Mouse (Mus musculus) stomach, embryonic 15.5 days (tissue): ENCODE results near the gene Gm17087. TPM values are rescaled to one million over a fixed set of nuclear protein-coding genes. Genes with fewer than 3 reads are reported as not detected.

Experiments used
- ATAC-seq: fragments of 200-750 bp; cut with Nextera tagmentation; 2 replicates; pipeline ENCODE4 v1.8.0; 2017; ENCODE audit warnings: low read depth, moderate number of reproducible peaks, moderate TSS enrichment; ENCODE audit not compliant: insufficient read depth, low FRiP score
- H3K27ac ChIP-seq: fragments of 300-500 bp; sonication (generic); 2 replicates; pipeline ENCODE4 v1.5.1; 2015; ENCODE audit warnings: mild to moderate bottlenecking, inconsistent platforms
- H3K27me3 ChIP-seq: fragments of 300-500 bp; sonication (generic); replicated peaks from 2 replicates; pipeline ENCODE4 v1.6.1; 2015; ENCODE audit warnings: inconsistent platforms
- H3K36me3 ChIP-seq: fragments of 300-500 bp; sonication (generic); 2 replicates; pipeline ENCODE4 v1.6.1; 2015; ENCODE audit warnings: inconsistent platforms
- H3K4me1 ChIP-seq: fragments of 300-500 bp; sonication (generic); 2 replicates; pipeline ENCODE4 v1.6.1; 2015; ENCODE audit warnings: inconsistent platforms
- H3K4me2 ChIP-seq: fragments of 300-500 bp; sonication (generic); 2 replicates; pipeline ENCODE4 v1.6.1; 2015; ENCODE audit warnings: mild to moderate bottlenecking, inconsistent platforms
- H3K4me3 ChIP-seq: fragments of 300-500 bp; sonication (generic); replicated peaks from 2 replicates; pipeline ENCODE4 v1.5.1; 2015; ENCODE audit warnings: inconsistent platforms
- H3K9ac ChIP-seq: fragments of 300-500 bp; sonication (generic); 2 replicates; pipeline ENCODE4 v1.6.1; 2015; ENCODE audit warnings: inconsistent platforms
- H3K9me3 ChIP-seq: fragments of 300-500 bp; sonication (generic); 2 replicates; pipeline ENCODE4 v1.6.1; 2016; ENCODE audit warnings: inconsistent platforms
- WGBS: fragments of 180-500 bp; shearing (Covaris S2); methylation state at CpG from one replicate; pipeline ENCODE4 v1.1.7; 2015; 5-methylcytosine and 5-hydroxymethylcytosine counted together
- polyA plus RNA-seq: library from polyadenylated mRNA; unstranded; fragments of >200 nt; fragmentation: Nextera tagmentation; extraction: Ambion mirVana; gene quantifications from 2 replicates; pipeline ENCODE4 v1.2.1, GENCODE M21; 2015

The Gm17087 gene
- polyA plus RNA-seq, 1 experiment from 2014 or later, result 0.36 TPM

- H3K4me3 ChIP-seq, result no peak overlapping the region
- H3K36me3 ChIP-seq, result no peaks in the 10 kb centered on the region
- 54% methylated on average over 1 of the region's 1 CpGs for WGBS
- no peaks in the 10 kb centered on the region for H3K4me1 ChIP-seq
- H3K27ac ChIP-seq, result no peak overlapping the region
- no peak overlapping the region for H3K9ac ChIP-seq
- no peaks in the 10 kb centered on the region for H3K9me3 ChIP-seq
- ATAC-seq, result no peak
- H3K4me2 ChIP-seq, result no peak overlapping the region
- H3K27me3 ChIP-seq, result no peaks in the 10 kb centered on the region
Measured at GRCm38 (mm10) chr17:8562886-8563280, 3.9 kb downstream of the Gm17087 start.

- Histone ChIP-seq H3K9me3 (no peaks in the 10 kb centered on the region), H3K9ac (no peak overlapping the region), H3K4me3 (no peak overlapping the region), H3K4me1 (no peaks in the 10 kb centered on the region), H3K27me3 (no peaks in the 10 kb centered on the region), H3K4me2 (no peak overlapping the region), H3K27ac (no peak overlapping the region), H3K36me3 (no peaks in the 10 kb centered on the region)
- ATAC-seq, result no peak
- 77% methylated on average over 14 of the region's 14 CpGs for WGBS
Measured at GRCm38 (mm10) chr17:8562101-8562885, 4.5 kb downstream of the Gm17087 start.

- Histone ChIP-seq H3K27me3 (no peaks in the 10 kb centered on the region), H3K4me2 (no peak overlapping the region), H3K36me3 (no peaks in the 10 kb centered on the region), H3K4me3 (no peak overlapping the region), H3K4me1 (no peaks in the 10 kb centered on the region), H3K9me3 (no peaks in the 10 kb centered on the region), H3K9ac (no peak overlapping the region), H3K27ac (no peak overlapping the region)
- 77% methylated on average over 8 of the region's 8 CpGs for WGBS
- no peak for ATAC-seq
Measured at GRCm38 (mm10) chr17:8557926-8558325, 8.8 kb downstream of the Gm17087 start.

- Histone ChIP-seq H3K4me2 (no peak overlapping the region), H3K27ac (no peak overlapping the region), H3K4me3 (no peak overlapping the region), H3K9ac (no peak overlapping the region), H3K36me3 (no peaks in the 10 kb centered on the region), H3K9me3 (no peaks in the 10 kb centered on the region), H3K27me3 (peaks cover 4% of the 10 kb centered on the region; the same call in 1 of the 2 replicates), H3K4me1 (no peaks in the 10 kb centered on the region)
- WGBS, result 74% methylated on average over 6 of the region's 6 CpGs
- ATAC-seq, result no peak
Measured at GRCm38 (mm10) chr17:8556223-8556622, 10.5 kb downstream of the Gm17087 start.

GRCm38 (mm10) chr17:8555785-8556184 lies 11.0 kb downstream of the Gm17087 start:
- H3K4me3 ChIP-seq, result no peak overlapping the region
- WGBS, result 73% methylated on average over 9 of the region's 9 CpGs

GRCm38 (mm10) chr17:8554219-8554618 lies 12.5 kb downstream of the Gm17087 start:
- ATAC-seq, result no peak
- H3K36me3 ChIP-seq, result no peaks in the 10 kb centered on the region
- H3K27me3 ChIP-seq, result peaks cover 4% of the 10 kb centered on the region; the same call in 1 of the 2 replicates
- no peak overlapping the region for H3K27ac ChIP-seq
- no peak overlapping the region for H3K4me3 ChIP-seq
- WGBS, result 80% methylated on average over 6 of the region's 6 CpGs
- H3K9ac ChIP-seq, result no peak overlapping the region
- no peaks in the 10 kb centered on the region for H3K4me1 ChIP-seq
- no peaks in the 10 kb centered on the region for H3K9me3 ChIP-seq
- no peak overlapping the region for H3K4me2 ChIP-seq

More at GRCm38 (mm10) chr17:8555785-8556184, 11.0 kb downstream of the Gm17087 start:
- Histone ChIP-seq H3K27me3 (peaks cover 4% of the 10 kb centered on the region; the same call in 1 of the 2 replicates), H3K9me3 (no peaks in the 10 kb centered on the region), H3K4me2 (no peak overlapping the region), H3K9ac (no peak overlapping the region), H3K4me1 (no peaks in the 10 kb centered on the region), H3K27ac (no peak overlapping the region), H3K36me3 (no peaks in the 10 kb centered on the region)
- ATAC-seq, result no peak

GRCm38 (mm10) chr17:8553601-8554000 lies 13.1 kb downstream of the Gm17087 start:
- Histone ChIP-seq H3K9me3 (no peaks in the 10 kb centered on the region), H3K4me3 (no peak overlapping the region), H3K9ac (no peak overlapping the region), H3K4me1 (no peaks in the 10 kb centered on the region), H3K36me3 (no peaks in the 10 kb centered on the region), H3K4me2 (no peak overlapping the region), H3K27ac (no peak overlapping the region), H3K27me3 (peaks cover 4% of the 10 kb centered on the region; the same call in 1 of the 2 replicates)
- 67% methylated on average over 3 of the region's 3 CpGs for WGBS
- ATAC-seq, result no peak

GRCm38 (mm10) chr17:8552346-8553035 lies 14.3 kb downstream of the Gm17087 start:
- Histone ChIP-seq H3K9me3 (no peaks in the 10 kb centered on the region), H3K9ac (no peak overlapping the region), H3K4me2 (no peak overlapping the region), H3K4me3 (no peak overlapping the region), H3K4me1 (no peaks in the 10 kb centered on the region), H3K27ac (no peak overlapping the region), H3K36me3 (no peaks in the 10 kb centered on the region), H3K27me3 (peaks cover 4% of the 10 kb centered on the region; the same call in 1 of the 2 replicates)
- WGBS, result 74% methylated on average over 8 of the region's 8 CpGs
- no peak for ATAC-seq

- 59% methylated on average over 3 of the region's 3 CpGs for WGBS
- no peaks in the 10 kb centered on the region for H3K9me3 ChIP-seq
- no peak for ATAC-seq
- H3K4me1 ChIP-seq, result no peaks in the 10 kb centered on the region
- H3K27me3 ChIP-seq, result peaks cover 4% of the 10 kb centered on the region; the same call in 1 of the 2 replicates
- no peaks in the 10 kb centered on the region for H3K36me3 ChIP-seq
- H3K27ac ChIP-seq, result no peak overlapping the region
- H3K9ac ChIP-seq, result no peak overlapping the region
- H3K4me2 ChIP-seq, result no peak overlapping the region
- H3K4me3 ChIP-seq, result no peak overlapping the region
Measured at GRCm38 (mm10) chr17:8551641-8552040, 15.1 kb downstream of the Gm17087 start.

- H3K4me2 ChIP-seq, result no peak overlapping the region
- WGBS, result 78% methylated on average over 4 of the region's 4 CpGs
- ATAC-seq, result no peak
- H3K4me1 ChIP-seq, result no peaks in the 10 kb centered on the region
- no peaks in the 10 kb centered on the region for H3K36me3 ChIP-seq
- H3K9ac ChIP-seq, result no peak overlapping the region
- H3K4me3 ChIP-seq, result no peak overlapping the region
- no peak overlapping the region for H3K27ac ChIP-seq
- peaks cover 4% of the 10 kb centered on the region; the same call in 1 of the 2 replicates for H3K27me3 ChIP-seq
- H3K9me3 ChIP-seq, result no peaks in the 10 kb centered on the region
Measured at GRCm38 (mm10) chr17:8548733-8549132, 18.0 kb downstream of the Gm17087 start.

GRCm38 (mm10) chr17:8546366-8546765 lies 20.4 kb downstream of the Gm17087 start:
- Histone ChIP-seq H3K4me1 (no peaks in the 10 kb centered on the region), H3K27me3 (peaks cover under 1% of the 10 kb centered on the region; the same call in 1 of the 2 replicates), H3K4me2 (no peak overlapping the region), H3K4me3 (no peak overlapping the region), H3K36me3 (no peaks in the 10 kb centered on the region), H3K27ac (no peak overlapping the region), H3K9ac (no peak overlapping the region), H3K9me3 (no peaks in the 10 kb centered on the region)
- ATAC-seq, result no peak
- WGBS, result 75% methylated on average over 9 of the region's 9 CpGs

- 81% methylated on average over 14 of the region's 14 CpGs for WGBS
- Histone ChIP-seq H3K27ac (no peak overlapping the region), H3K9ac (no peak overlapping the region), H3K4me1 (no peaks in the 10 kb centered on the region), H3K4me2 (no peak overlapping the region), H3K9me3 (no peaks in the 10 kb centered on the region), H3K4me3 (no peak overlapping the region), H3K27me3 (no peaks in the 10 kb centered on the region), H3K36me3 (no peaks in the 10 kb centered on the region)
- no peak for ATAC-seq
Measured at GRCm38 (mm10) chr17:8541974-8542538, 24.7 kb downstream of the Gm17087 start.
